Mouse (Mus musculus): Measurements from ENCODE around the gene Scd2. TPM values are rescaled to one million over a fixed set of nuclear protein-coding genes. Genes with fewer than 3 reads are reported as not detected.

The Scd2 gene
- polyA plus RNA-seq (2012; rRNA removed): 87.0 and 90.6 TPM in 2 replicates

DNA sequence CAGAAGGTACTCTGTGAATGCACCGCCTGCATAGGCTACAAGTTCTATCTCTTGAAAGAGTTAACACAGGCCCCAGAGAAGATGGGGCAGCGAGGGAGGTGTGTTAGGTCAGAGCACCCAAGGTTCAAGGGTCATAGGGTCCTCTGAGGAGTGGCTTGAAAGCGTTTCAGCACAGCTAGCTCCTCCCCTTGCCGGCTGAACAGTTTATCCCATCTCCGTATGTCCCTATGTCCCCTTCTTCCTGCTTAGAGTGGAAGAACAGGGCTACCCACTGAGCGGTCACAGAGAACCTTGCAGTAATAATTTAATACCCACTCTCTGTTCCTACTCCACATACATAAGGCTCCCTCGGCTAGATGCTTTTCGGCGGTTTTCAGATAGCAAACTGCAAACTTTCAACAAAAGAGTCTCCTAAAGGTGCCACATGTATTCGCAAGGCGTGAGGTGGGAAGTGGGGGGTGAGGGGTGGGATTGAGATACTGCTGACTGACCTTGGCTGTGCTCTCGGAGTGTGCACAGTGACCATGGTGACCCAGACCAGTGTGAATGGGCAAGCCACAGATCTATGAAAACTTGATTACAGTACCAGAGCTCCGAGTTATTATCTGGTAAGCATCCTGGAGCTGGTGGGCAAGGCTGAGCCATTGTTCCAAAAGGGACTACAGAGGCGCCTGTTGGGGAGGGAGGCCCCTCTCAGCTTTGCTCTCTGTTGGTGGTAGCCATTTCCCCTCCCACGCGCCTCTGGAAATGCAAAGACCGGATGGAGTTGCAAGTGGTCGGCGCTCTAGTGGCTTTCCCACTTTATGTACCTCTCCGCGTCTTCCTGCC, at the start of gene Scd2:
Scd2 (plus strand) TSS at position 734 of the 828 bp plus-strand sequence.

DNA sequence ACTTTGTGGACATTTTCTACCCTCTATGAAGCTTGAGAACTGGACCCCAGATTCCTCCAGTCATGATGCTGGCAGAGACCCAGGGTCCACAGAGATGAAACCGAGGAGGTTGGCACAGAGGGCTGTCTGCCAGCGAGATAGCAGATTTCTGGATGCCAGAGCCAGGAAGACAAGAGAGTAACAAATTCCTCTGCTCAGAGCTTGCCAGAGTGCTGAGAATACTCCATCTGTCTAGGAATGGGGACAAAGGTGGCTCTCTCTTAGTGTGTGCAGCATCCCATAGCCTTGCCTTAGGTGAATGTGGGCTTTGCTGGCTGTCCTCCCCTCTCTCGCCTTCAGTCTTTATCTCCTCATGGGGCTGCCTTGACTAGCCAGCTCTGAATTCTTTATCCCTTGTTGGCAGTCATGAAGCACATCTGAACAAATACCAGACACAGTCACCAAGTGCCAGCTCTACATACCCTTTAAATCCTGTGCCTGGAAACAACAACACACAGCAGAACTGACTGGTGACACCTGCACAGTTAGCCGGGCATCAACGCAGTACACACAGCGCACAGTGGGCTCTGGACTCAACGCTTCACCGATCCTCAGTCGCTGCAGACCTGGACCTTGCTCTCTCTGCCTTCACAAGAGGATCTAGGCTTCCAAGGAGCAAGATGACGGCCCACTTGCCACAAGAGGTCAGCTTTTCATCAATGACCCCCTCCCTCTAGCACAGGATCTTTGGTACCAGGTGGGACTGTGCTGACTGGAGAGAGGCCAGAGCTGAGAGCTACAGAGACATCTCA, 39.6 kb downstream of the Scd2 start, which contains the start of gene Scd4:
Scd4 (plus strand) TSS at position 260 of the 791 bp plus-strand sequence.

Other genes with a start within 250 kb of the Scd2 start
- 11.3 and 13.3 TPM in 2 replicates for gene Erlin1, start 223.9 kb upstream of the Scd2 start, polyA plus RNA-seq (2012; rRNA removed)
- gene Chuk, start 186.2 kb upstream of the Scd2 start, polyA plus RNA-seq (2012; rRNA removed): 22.3 and 26.1 TPM in 2 replicates
- gene Cwf19l1, start 157.8 kb upstream of the Scd2 start, polyA plus RNA-seq (2012; rRNA removed): 9.0 and 10.2 TPM in 2 replicates
- gene Bloc1s2, start 147.2 kb upstream of the Scd2 start, polyA plus RNA-seq (2012; rRNA removed): 27.3 and 33.5 TPM in 2 replicates
- not detected in 2 replicates for gene Pkd2l1, start 101.2 kb upstream of the Scd2 start, polyA plus RNA-seq (2012; rRNA removed)
- 0.01 TPM in 1 of 2 replicates, not detected in the other for gene Scd3, start 90.4 kb upstream of the Scd2 start, polyA plus RNA-seq (2012; rRNA removed)
- gene Scd4, start 39.4 kb downstream of the Scd2 start, polyA plus RNA-seq (2012; rRNA removed): 0.06 and 0.07 TPM in 2 replicates
- 21.0 and 23.2 TPM in 2 replicates for gene Scd1, start 114.2 kb downstream of the Scd2 start, polyA plus RNA-seq (2012; rRNA removed)
- gene Wnt8b, start 199.8 kb downstream of the Scd2 start, polyA plus RNA-seq (2012; rRNA removed): not detected in 2 replicates

Data from liver, embryonic 14 days (tissue).